Mouse (Mus musculus) midbrain, embryonic 10.5 days (tissue): ENCODE measurements around the gene Pdzk1. TPM values are rescaled to one million over a fixed set of nuclear protein-coding genes. Genes with fewer than 3 reads are reported as not detected.
A peak's percentile ranks its signal among the peaks of the same experiment; 100 is the strongest.

ENCODE experiments used
- DNase-seq: peaks from one replicate; pipeline ENCODE4 v3.0.0-alpha.2; 2017; ENCODE audit warnings: low spot score
- H3K27ac ChIP-seq: fragments of 300-500 bp; sonication (generic); replicated peaks from 2 replicates; pipeline ENCODE4 v1.5.1; 2016; ENCODE audit warnings: mild to moderate bottlenecking
- H3K27me3 ChIP-seq: fragments of 300-500 bp; sonication (generic); 2 replicates; pipeline ENCODE4 v1.6.1; 2016; ENCODE audit warnings: low read depth, mild to moderate bottlenecking; ENCODE audit not compliant: poor library complexity, severe bottlenecking
- H3K36me3 ChIP-seq: fragments of 300-500 bp; sonication (generic); 2 replicates; pipeline ENCODE4 v1.6.1; 2016; ENCODE audit warnings: mild to moderate bottlenecking, moderate library complexity
- H3K4me1 ChIP-seq: fragments of 300-500 bp; sonication (generic); 2 replicates; pipeline ENCODE4 v1.6.1; 2016
- H3K4me3 ChIP-seq: fragments of 300-500 bp; sonication (generic); 2 replicates; pipeline ENCODE4 v1.5.1; 2016; ENCODE audit warnings: mild to moderate bottlenecking, moderate library complexity
- H3K9me3 ChIP-seq: fragments of 300-500 bp; sonication (generic); replicated peaks from 2 replicates; pipeline ENCODE4 v1.6.1; 2016; ENCODE audit warnings: mild to moderate bottlenecking
- WGBS: fragments of 180-500 bp; shearing (Covaris S2); methylation state at CpG from one replicate; pipeline ENCODE4 v1.1.7; 2016; 5-methylcytosine and 5-hydroxymethylcytosine counted together
- polyA plus RNA-seq: library from polyadenylated mRNA; unstranded; fragments of >200 nt; fragmentation: Nextera tagmentation; extraction: Ambion mirVana; gene quantifications from 2 replicates; pipeline ENCODE4 v1.2.1, GENCODE M21; 2016

Pdzk1 gene
- polyA plus RNA-seq: 0.57 and 1.0 TPM in 2 replicates

GRCm38 (mm10) chr3:96828984-96829383, at the start of gene Pdzk1, which contains the start of gene Cd160:
Gene Pdzk1 (plus strand): TSS chr3:96829284.
Gene Cd160 (minus strand): TSS chr3:96829351.
- no peak for DNase-seq
- 69% methylated on average over 1 of the region's 1 CpGs for WGBS
- H3K9me3 ChIP-seq: no peaks in the 10 kb centered on the region
- H3K4me3 ChIP-seq: no peak within 1 kb of the TSS
- H3K27me3 ChIP-seq: no peaks in the 10 kb centered on the region
- peak within 1 kb of the TSS; percentile 33; the same call in 1 of the 2 replicates for H3K27ac ChIP-seq
- peaks cover 26% of the 10 kb centered on the region for H3K4me1 ChIP-seq
- H3K36me3 ChIP-seq: no peaks in the 10 kb centered on the region

- H3K36me3 ChIP-seq: peaks cover 33% of the 10 kb centered on the region
- no peaks in the 10 kb centered on the region for H3K4me1 ChIP-seq
- DNase-seq: no peak
- H3K4me3 ChIP-seq: no peak overlapping the region
- H3K9me3 ChIP-seq: no peaks in the 10 kb centered on the region
- WGBS: 84% methylated on average over 8 of the region's 8 CpGs
- no peaks in the 10 kb centered on the region for H3K27me3 ChIP-seq
- no peak overlapping the region for H3K27ac ChIP-seq
These were observed 46.8 kb upstream of the Pdzk1 start for GRCm38 (mm10) chr3:96782236-96782635.

- 94% methylated on average over 1 of the region's 1 CpGs for WGBS
- H3K4me1 ChIP-seq: no peaks in the 10 kb centered on the region
- no peaks in the 10 kb centered on the region for H3K27me3 ChIP-seq
- H3K27ac ChIP-seq: no peak overlapping the region
- H3K36me3 ChIP-seq: peaks cover 68% of the 10 kb centered on the region
- H3K9me3 ChIP-seq: no peaks in the 10 kb centered on the region
- no peak for DNase-seq
- H3K4me3 ChIP-seq: no peak overlapping the region
These were observed 41.3 kb upstream of the Pdzk1 start for GRCm38 (mm10) chr3:96787784-96788183.

GRCm38 (mm10) chr3:96788506-96788905, 40.6 kb upstream of the Pdzk1 start:
- Histone ChIP-seq H3K4me3 (no peak overlapping the region), H3K27ac (no peak overlapping the region), H3K27me3 (no peaks in the 10 kb centered on the region), H3K36me3 (peaks cover 70% of the 10 kb centered on the region), H3K4me1 (no peaks in the 10 kb centered on the region), H3K9me3 (no peaks in the 10 kb centered on the region)
- DNase-seq: no peak
- WGBS: 88% methylated on average over 8 of the region's 8 CpGs

- peaks cover 10% of the 10 kb centered on the region for H3K36me3 ChIP-seq
- WGBS: 90% methylated on average over 11 of the region's 11 CpGs
- H3K9me3 ChIP-seq: no peaks in the 10 kb centered on the region; the same call in 1 of the 2 replicates
- H3K4me1 ChIP-seq: no peaks in the 10 kb centered on the region
- no peak for DNase-seq
- H3K4me3 ChIP-seq: no peak overlapping the region
- H3K27ac ChIP-seq: no peak overlapping the region
- no peaks in the 10 kb centered on the region for H3K27me3 ChIP-seq
These were observed 28.8 kb upstream of the Pdzk1 start for GRCm38 (mm10) chr3:96800254-96800653.

GRCm38 (mm10) chr3:96802214-96802613, 26.9 kb upstream of the Pdzk1 start:
- 90% methylated on average over 1 of the region's 1 CpGs for WGBS
- Histone ChIP-seq H3K4me1 (no peaks in the 10 kb centered on the region), H3K27me3 (no peaks in the 10 kb centered on the region), H3K4me3 (no peak overlapping the region), H3K9me3 (no peaks in the 10 kb centered on the region; the same call in 1 of the 2 replicates), H3K27ac (no peak overlapping the region), H3K36me3 (peaks cover 4% of the 10 kb centered on the region; the same call in 1 of the 2 replicates)
- DNase-seq: no peak

- no peak overlapping the region for H3K4me3 ChIP-seq
- WGBS: 75% methylated on average over 3 of the region's 3 CpGs
- H3K27ac ChIP-seq: no peak overlapping the region
- peaks cover under 1% of the 10 kb centered on the region for H3K4me1 ChIP-seq
- peaks cover 4% of the 10 kb centered on the region; the same call in 1 of the 2 replicates for H3K36me3 ChIP-seq
- H3K9me3 ChIP-seq: no peaks in the 10 kb centered on the region; the same call in 1 of the 2 replicates
- no peaks in the 10 kb centered on the region for H3K27me3 ChIP-seq
- DNase-seq: no peak
These were observed 20.9 kb upstream of the Pdzk1 start for GRCm38 (mm10) chr3:96808136-96808535.

- no peaks in the 10 kb centered on the region; the same call in 1 of the 2 replicates for H3K9me3 ChIP-seq
- H3K4me1 ChIP-seq: peaks cover 5% of the 10 kb centered on the region
- WGBS: 79% methylated on average over 3 of the region's 3 CpGs
- H3K27me3 ChIP-seq: no peaks in the 10 kb centered on the region
- peak overlapping the region; percentile 63; the same call in 1 of the 2 replicates for H3K27ac ChIP-seq
- H3K36me3 ChIP-seq: peaks cover 4% of the 10 kb centered on the region; the same call in 1 of the 2 replicates
- no peak overlapping the region for H3K4me3 ChIP-seq
- DNase-seq: no peak
These were observed 20.4 kb upstream of the Pdzk1 start for GRCm38 (mm10) chr3:96808651-96809050.

- H3K4me1 ChIP-seq: peaks cover 9% of the 10 kb centered on the region
- H3K27ac ChIP-seq: no peak overlapping the region
- H3K36me3 ChIP-seq: peaks cover under 1% of the 10 kb centered on the region; the same call in 1 of the 2 replicates
- H3K9me3 ChIP-seq: no peaks in the 10 kb centered on the region
- no peak overlapping the region for H3K4me3 ChIP-seq
- WGBS: 92% methylated on average over 3 of the region's 3 CpGs
- DNase-seq: no peak
- no peaks in the 10 kb centered on the region for H3K27me3 ChIP-seq
These were observed 17.9 kb upstream of the Pdzk1 start for GRCm38 (mm10) chr3:96811232-96811631.

GRCm38 (mm10) chr3:96812395-96813091, 16.5 kb upstream of the Pdzk1 start:
- no peaks in the 10 kb centered on the region for H3K36me3 ChIP-seq
- H3K27ac ChIP-seq: no peak overlapping the region
- DNase-seq: peak; percentile 70

GRCm38 (mm10) chr3:96813106-96813505, 16.0 kb upstream of the Pdzk1 start:
- no peaks in the 10 kb centered on the region; the same call in 1 of the 2 replicates for H3K9me3 ChIP-seq
- no peak overlapping the region for H3K4me3 ChIP-seq
- H3K27me3 ChIP-seq: no peaks in the 10 kb centered on the region
- peaks cover 9% of the 10 kb centered on the region for H3K4me1 ChIP-seq
- H3K36me3 ChIP-seq: no peaks in the 10 kb centered on the region
- no peak for DNase-seq
- WGBS: 42% methylated on average over 9 of the region's 9 CpGs
- no peak overlapping the region for H3K27ac ChIP-seq

More at GRCm38 (mm10) chr3:96812395-96813091, 16.5 kb upstream of the Pdzk1 start:
- H3K9me3 ChIP-seq: no peaks in the 10 kb centered on the region; the same call in 1 of the 2 replicates
- peaks cover 9% of the 10 kb centered on the region for H3K4me1 ChIP-seq
- WGBS: 47% methylated on average over 20 of the region's 20 CpGs
- no peaks in the 10 kb centered on the region for H3K27me3 ChIP-seq
- H3K4me3 ChIP-seq: no peak overlapping the region

GRCm38 (mm10) chr3:96813591-96814244, 15.4 kb upstream of the Pdzk1 start:
- peaks cover 9% of the 10 kb centered on the region; the same call in 1 of the 2 replicates for H3K4me1 ChIP-seq
- WGBS: 68% methylated on average over 7 of the region's 7 CpGs
- no peak overlapping the region for H3K4me3 ChIP-seq
- no peak overlapping the region for H3K27ac ChIP-seq
- DNase-seq: no peak
- no peaks in the 10 kb centered on the region for H3K36me3 ChIP-seq
- no peaks in the 10 kb centered on the region for H3K27me3 ChIP-seq
- no peaks in the 10 kb centered on the region; the same call in 1 of the 2 replicates for H3K9me3 ChIP-seq

GRCm38 (mm10) chr3:96814342-96814741, 14.7 kb upstream of the Pdzk1 start:
- Histone ChIP-seq H3K27me3 (no peaks in the 10 kb centered on the region), H3K9me3 (no peaks in the 10 kb centered on the region; the same call in 1 of the 2 replicates), H3K4me3 (no peak overlapping the region), H3K27ac (no peak overlapping the region), H3K36me3 (no peaks in the 10 kb centered on the region), H3K4me1 (peaks cover 9% of the 10 kb centered on the region; the same call in 1 of the 2 replicates)
- no peak for DNase-seq
- 57% methylated on average over 6 of the region's 6 CpGs for WGBS
